Mouse (Mus musculus): ENCODE measurements around the gene Ttll13. TPM values are rescaled to one million over a fixed set of nuclear protein-coding genes. Genes with fewer than 3 reads are reported as not detected.

Ttll13 gene
- polyA plus RNA-seq, 1 experiment, result 0.08 TPM

GRCm38 (mm10) chr7:80261372-80261990 lies 15.3 kb downstream of the Ttll13 start:
- WGBS, result under 1% methylated on average over 32 of the region's 32 CpGs
- peaks cover 2% of the 10 kb centered on the region; the same call in 1 of the 2 replicates for H3K4me1 ChIP-seq (ENCODE audit: control insufficient read depth, insufficient read depth, insufficient read length, low read length)
- peak overlapping the region; percentile 88 for H3K4me3 ChIP-seq (ENCODE audit: low read depth, low read length)
- no peaks in the 10 kb centered on the region for H3K27me3 ChIP-seq (ENCODE audit: control insufficient read depth, insufficient read depth, low read length)
- no peak for TF ChIP-seq POLR2A (IDR thresholded peaks at IDR 0.05; ENCODE audit: low read depth, low read length)
- TF ChIP-seq CTCF (IDR thresholded peaks at IDR 0.05; ENCODE audit: extremely low read depth, insufficient read length, insufficient replicate concordance, low read depth, low read length), result no peak
- H3K36me3 ChIP-seq (ENCODE audit: control insufficient read depth, insufficient read depth, low read length), result peaks cover 18% of the 10 kb centered on the region
- peak overlapping the region; percentile 31 for H3K27ac ChIP-seq (ENCODE audit: insufficient read depth, low read depth, low read length)

- Histone ChIP-seq H3K27ac (ENCODE audit: insufficient read depth, low read depth, low read length) (no peak overlapping the region), H3K27me3 (ENCODE audit: control insufficient read depth, insufficient read depth, low read length) (no peaks in the 10 kb centered on the region), H3K4me1 (ENCODE audit: control insufficient read depth, insufficient read depth, insufficient read length, low read length) (peaks cover 7% of the 10 kb centered on the region; the same call in 1 of the 2 replicates), H3K4me3 (ENCODE audit: low read depth, low read length) (no peak overlapping the region), H3K36me3 (ENCODE audit: control insufficient read depth, insufficient read depth, low read length) (peaks cover 22% of the 10 kb centered on the region)
- no peak for TF ChIP-seq POLR2A (IDR thresholded peaks at IDR 0.05; ENCODE audit: low read depth, low read length)
- no peak for TF ChIP-seq CTCF (IDR thresholded peaks at IDR 0.05; ENCODE audit: extremely low read depth, insufficient read length, insufficient replicate concordance, low read depth, low read length)
- WGBS, result 90% methylated on average over 12 of the region's 12 CpGs
These were observed 18.4 kb downstream of the Ttll13 start for GRCm38 (mm10) chr7:80264606-80265005.

GRCm38 (mm10) chr7:80267764-80268163 lies 21.6 kb downstream of the Ttll13 start:
- WGBS, result 97% methylated on average over 1 of the region's 1 CpGs
- TF ChIP-seq POLR2A (IDR thresholded peaks at IDR 0.05; ENCODE audit: low read depth, low read length) (no peak), CTCF (IDR thresholded peaks at IDR 0.05; ENCODE audit: extremely low read depth, insufficient read length, insufficient replicate concordance, low read depth, low read length) (no peak)
- Histone ChIP-seq H3K36me3 (ENCODE audit: control insufficient read depth, insufficient read depth, low read length) (peaks cover 22% of the 10 kb centered on the region), H3K27ac (ENCODE audit: insufficient read depth, low read depth, low read length) (no peak overlapping the region), H3K4me3 (ENCODE audit: low read depth, low read length) (no peak overlapping the region), H3K27me3 (ENCODE audit: control insufficient read depth, insufficient read depth, low read length) (no peaks in the 10 kb centered on the region), H3K4me1 (ENCODE audit: control insufficient read depth, insufficient read depth, insufficient read length, low read length) (peaks cover 9% of the 10 kb centered on the region; the same call in 1 of the 2 replicates)

- TF ChIP-seq CTCF (IDR thresholded peaks at IDR 0.05; ENCODE audit: extremely low read depth, insufficient read length, insufficient replicate concordance, low read depth, low read length) (no peak), POLR2A (IDR thresholded peaks at IDR 0.05; ENCODE audit: low read depth, low read length) (peak; percentile 60; the same call in 1 of the 2 replicates)
These were observed 22.9 kb downstream of the Ttll13 start, which contains the start of gene Vps33b for GRCm38 (mm10) chr7:80268897-80269750. Gene Vps33b (plus strand): TSS chr7:80269649.

GRCm38 (mm10) chr7:80269751-80270255 lies 23.6 kb downstream of the Ttll13 start:
- H3K27ac ChIP-seq (ENCODE audit: insufficient read depth, low read depth, low read length), result peak overlapping the region; percentile 50
- H3K36me3 ChIP-seq (ENCODE audit: control insufficient read depth, insufficient read depth, low read length), result peaks cover 19% of the 10 kb centered on the region
- no peak for TF ChIP-seq POLR2A (IDR thresholded peaks at IDR 0.05; ENCODE audit: low read depth, low read length)
- TF ChIP-seq CTCF (IDR thresholded peaks at IDR 0.05; ENCODE audit: extremely low read depth, insufficient read length, insufficient replicate concordance, low read depth, low read length), result no peak
- under 1% methylated on average over 23 of the region's 23 CpGs for WGBS
- H3K27me3 ChIP-seq (ENCODE audit: control insufficient read depth, insufficient read depth, low read length), result no peaks in the 10 kb centered on the region
- H3K4me1 ChIP-seq (ENCODE audit: control insufficient read depth, insufficient read depth, insufficient read length, low read length), result peaks cover 9% of the 10 kb centered on the region; the same call in 1 of the 2 replicates
- H3K4me3 ChIP-seq (ENCODE audit: low read depth, low read length), result peak overlapping the region; percentile 74

More at GRCm38 (mm10) chr7:80268897-80269750, 22.9 kb downstream of the Ttll13 start, which contains the start of gene Vps33b:
- H3K4me1 ChIP-seq (ENCODE audit: control insufficient read depth, insufficient read depth, insufficient read length, low read length), result peaks cover 9% of the 10 kb centered on the region; the same call in 1 of the 2 replicates
- H3K27me3 ChIP-seq (ENCODE audit: control insufficient read depth, insufficient read depth, low read length), result no peaks in the 10 kb centered on the region
- H3K36me3 ChIP-seq (ENCODE audit: control insufficient read depth, insufficient read depth, low read length), result peaks cover 19% of the 10 kb centered on the region
- WGBS, result 2% methylated on average over 21 of the region's 21 CpGs
- peak within 1 kb of the TSS; percentile 83 for H3K27ac ChIP-seq (ENCODE audit: insufficient read depth, low read depth, low read length)
- H3K4me3 ChIP-seq (ENCODE audit: low read depth, low read length), result peak within 1 kb of the TSS; percentile 74

- no peak for TF ChIP-seq CTCF (IDR thresholded peaks at IDR 0.05; ENCODE audit: extremely low read depth, insufficient read length, insufficient replicate concordance, low read depth, low read length)
- TF ChIP-seq POLR2A (IDR thresholded peaks at IDR 0.05; ENCODE audit: low read depth, low read length), result no peak
- no peak overlapping the region for H3K27ac ChIP-seq (ENCODE audit: insufficient read depth, low read depth, low read length)
- peaks cover 24% of the 10 kb centered on the region for H3K36me3 ChIP-seq (ENCODE audit: control insufficient read depth, insufficient read depth, low read length)
- no peak overlapping the region for H3K4me3 ChIP-seq (ENCODE audit: low read depth, low read length)
- H3K27me3 ChIP-seq (ENCODE audit: control insufficient read depth, insufficient read depth, low read length), result no peaks in the 10 kb centered on the region
- peaks cover 7% of the 10 kb centered on the region; the same call in 1 of the 2 replicates for H3K4me1 ChIP-seq (ENCODE audit: control insufficient read depth, insufficient read depth, insufficient read length, low read length)
- WGBS, result 79% methylated on average over 2 of the region's 2 CpGs
These were observed 27.3 kb downstream of the Ttll13 start for GRCm38 (mm10) chr7:80273456-80273855.
